Mouse (Mus musculus) NIH3T3 (cell line): ENCODE results near the gene Fam83e.

Source experiments
- DNase-seq: peaks from one replicate; pipeline ENCODE4 v3.0.0-alpha.2; 2012; ENCODE audit warnings: low read depth

Gene Fam83e

GRCm38 (mm10) chr7:45720413-45721233, at the start of gene Fam83e:
Gene Fam83e, plus strand, starts transcription at chr7:45721212.
- no peak for DNase-seq

GRCm38 (mm10) chr7:45677627-45678295, 43.3 kb upstream of the Fam83e start:
- DNase-seq: no peak

GRCm38 (mm10) chr7:45678513-45678912, 42.5 kb upstream of the Fam83e start:
- no peak for DNase-seq

GRCm38 (mm10) chr7:45679966-45680621, 40.9 kb upstream of the Fam83e start:
- DNase-seq: peak; percentile 87

- DNase-seq: no peak
These were observed 39.8 kb upstream of the Fam83e start for GRCm38 (mm10) chr7:45681046-45681736.

- peak; percentile 97 for DNase-seq
These were observed 38.6 kb upstream of the Fam83e start for GRCm38 (mm10) chr7:45682144-45683126.

- no peak for DNase-seq
These were observed 37.5 kb upstream of the Fam83e start, which contains the start of gene Ntn5 for GRCm38 (mm10) chr7:45683396-45684050. Gene Ntn5, plus strand, starts transcription at chr7:45684022.

GRCm38 (mm10) chr7:45685811-45686210, 35.2 kb upstream of the Fam83e start:
- no peak for DNase-seq

GRCm38 (mm10) chr7:45686841-45687240, 34.2 kb upstream of the Fam83e start:
- DNase-seq: no peak

GRCm38 (mm10) chr7:45689099-45689498, 31.9 kb upstream of the Fam83e start:
- DNase-seq: no peak

GRCm38 (mm10) chr7:45689800-45690199, 31.2 kb upstream of the Fam83e start:
- DNase-seq: no peak

- no peak for DNase-seq
These were observed 28.6 kb upstream of the Fam83e start for GRCm38 (mm10) chr7:45692364-45692763.

- no peak for DNase-seq
These were observed 27.0 kb upstream of the Fam83e start, which contains the start of gene Sec1 for GRCm38 (mm10) chr7:45693921-45694591. Gene Sec1, minus strand, starts transcription at chr7:45694402.

- DNase-seq: no peak
These were observed 25.9 kb upstream of the Fam83e start for GRCm38 (mm10) chr7:45695098-45695497.

GRCm38 (mm10) chr7:45697894-45698293, 23.1 kb upstream of the Fam83e start:
- no peak for DNase-seq

- no peak for DNase-seq
These were observed 21.4 kb upstream of the Fam83e start, which contains the start of gene Car11 for GRCm38 (mm10) chr7:45699523-45700141. Gene Car11, plus strand, starts transcription at chr7:45699843.

GRCm38 (mm10) chr7:45700301-45701015, 20.6 kb upstream of the Fam83e start:
- DNase-seq: peak; percentile 92

- DNase-seq: no peak
These were observed 19.9 kb upstream of the Fam83e start for GRCm38 (mm10) chr7:45701072-45701471.
